In the genomic region with DNA sequence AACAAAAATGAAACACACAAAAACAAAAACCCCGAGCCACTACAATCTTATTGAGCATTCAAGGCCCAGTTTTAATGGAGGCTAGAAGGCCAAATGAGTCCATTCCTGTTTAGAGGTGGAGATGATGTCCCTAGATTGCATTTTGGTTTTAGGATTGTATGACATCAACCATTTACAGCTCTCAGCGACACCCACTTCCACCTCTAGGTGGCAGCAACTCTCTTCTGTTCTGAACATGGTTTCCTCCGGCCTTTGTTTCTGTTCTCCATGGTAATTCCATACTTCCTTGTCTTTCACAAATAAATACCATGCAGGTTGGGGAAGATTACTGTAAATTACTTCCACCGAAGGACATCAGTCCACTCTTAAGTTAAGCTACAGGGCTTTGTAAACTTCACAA, we compare ENCODE assay signal across 9 mouse cellular contexts.
DNase-seq lines count a peak whose midpoint lies in the region; TF ChIP-seq lines count a peak whose summit lies in the region.
"Had no signal": no experiment of that assay in that cellular context is flagged by ENCODE, and none has a peak within 500 bp of the region (broad histone marks: within the 10 kb centered on the region; RNA-seq: fewer than 3 reads in every experiment).

No protein-coding gene starts in this region.

- no peaks in the 10 kb centered on the region for H3K27me3 ChIP-seq in E14TG2a.4 (ENCODE audit: insufficient read depth, low read length)
- H3K27me3 ChIP-seq in embryonic facial prominence, embryonic 10.5 days (replicated peaks; ENCODE audit: low read depth, poor library complexity, severe bottlenecking), result no peaks in the 10 kb centered on the region
- H3K27me3 ChIP-seq: limb, embryonic 12.5 days had no signal

- peak; percentile 68 for DNase-seq in adrenal gland, postnatal 25 days
- DNase-seq in embryonic facial prominence, embryonic 10.5 days (ENCODE audit: low spot score), result peak; percentile 78
- peak; percentile 4 to 47 for DNase-seq in heart, adult 9 months (ENCODE audit: low spot score in 2 of 2)
- DNase-seq in kidney, postnatal 36 days, result peak; percentile 63 to 85
- peak; percentile 34 to 54 for DNase-seq in lung, adult 18-20 months
- peak; percentile 57 for DNase-seq in ovary, postnatal 36 days (ENCODE audit: low spot score)
- peak; percentile 35 to 52 for DNase-seq in urinary bladder, postnatal 36 days (ENCODE audit: low spot score in 2 of 2)

- TF ChIP-seq CTCF in E14TG2a.4 (conservative IDR thresholded peaks at IDR 0.05; ENCODE audit: low read length), result peak; percentile 70

- 8% methylated on average over 4 of the region's 4 CpGs for WGBS in embryonic facial prominence, embryonic 10.5 days

- H3K4me1 ChIP-seq in E14TG2a.4 (replicated peaks; ENCODE audit: low read depth, low read length), result no peaks in the 10 kb centered on the region
- H3K4me1 ChIP-seq in embryonic facial prominence, embryonic 10.5 days, result peaks cover 10% of the 10 kb centered on the region; the same call in 1 of the 2 replicates

- H3K27ac ChIP-seq in embryonic facial prominence, embryonic 10.5 days (replicated peaks), result peak overlapping the region; percentile 66; the same call in 1 of the 2 replicates

- H3K4me3 ChIP-seq in E14TG2a.4 (replicated peaks; ENCODE audit: low read length), result no peak overlapping the region
- no peak overlapping the region for H3K4me3 ChIP-seq in embryonic facial prominence, embryonic 10.5 days
- H3K4me3 ChIP-seq: limb, embryonic 12.5 days had no signal

- H3K9me3 ChIP-seq in E14TG2a.4 (ENCODE audit: low read length), result no peaks in the 10 kb centered on the region
- H3K9me3 ChIP-seq in embryonic facial prominence, embryonic 10.5 days, result no peaks in the 10 kb centered on the region
- H3K9me3 ChIP-seq: limb, embryonic 12.5 days had no signal

- H3K36me3 ChIP-seq in E14TG2a.4 (ENCODE audit: insufficient read depth, low read length), result no peaks in the 10 kb centered on the region
- no peaks in the 10 kb centered on the region for H3K36me3 ChIP-seq in embryonic facial prominence, embryonic 10.5 days (replicated peaks)
- H3K36me3 ChIP-seq: limb, embryonic 12.5 days had no signal

Comparison
In these comparisons a context has a peak if more than half of its experiments do, and no peak if none do; other contexts are left out.
1. DNase-seq: peak in every context shown above with its lines; median percentile 78 in embryonic facial prominence, embryonic 10.5 days; 74 in kidney, postnatal 36 days; 68 in adrenal gland, postnatal 25 days; 57 in ovary, postnatal 36 days; 44 in lung, adult 18-20 months; 44 in urinary bladder, postnatal 36 days; 26 in heart, adult 9 months.